Mouse (Mus musculus): ENCODE results near the gene Gucy2e. TPM values are rescaled to one million over a fixed set of nuclear protein-coding genes. Genes with fewer than 3 reads are reported as not detected.
A peak's percentile ranks its signal among the peaks of the same experiment; 100 is the strongest.

Gucy2e gene
- polyA plus RNA-seq, 1 experiment from 2014 or later, result 0.04 TPM

DNA sequence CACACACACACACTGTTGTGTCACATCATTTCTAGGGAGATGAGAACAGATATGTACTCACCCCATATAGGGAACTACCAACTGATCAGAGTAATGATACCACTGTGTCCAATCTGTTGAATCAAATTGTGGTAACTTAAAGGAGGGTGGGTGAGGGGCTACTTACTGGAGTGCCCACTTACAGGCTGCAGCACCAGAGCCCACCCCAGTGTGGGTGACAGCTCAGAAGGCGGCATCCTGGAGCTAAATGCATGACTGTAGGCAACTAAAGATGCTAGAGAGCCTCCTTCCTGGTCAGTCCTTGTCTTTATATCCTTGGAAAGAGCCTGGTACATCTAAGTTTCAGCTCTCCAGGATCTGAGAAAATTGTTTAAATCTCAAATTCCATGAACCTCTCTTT lies 37.6 kb downstream of the Gucy2e start:
- Histone ChIP-seq H3K4me1 (ENCODE audit: control insufficient read depth, insufficient read depth, low read length) (no peaks in the 10 kb centered on the region), H3K36me3 (ENCODE audit: control insufficient read depth, insufficient read depth, low read length) (no peaks in the 10 kb centered on the region), H3K9ac (ENCODE audit: low read length) (no peak overlapping the region), H3K4me2 (no peak overlapping the region), H3K4me3 (ENCODE audit: low read depth, low read length) (no peak overlapping the region), H3K27me3 (ENCODE audit: control insufficient read depth, insufficient read depth, low read length) (peaks cover 15% of the 10 kb centered on the region), H3K9me3 (ENCODE audit: control insufficient read depth, low read length) (no peaks in the 10 kb centered on the region), H3K27ac (ENCODE audit: low read depth, low read length) (no peak overlapping the region)
- no peak for ATAC-seq (ENCODE audit: low FRiP score)
- 70% methylated on average over 1 of the region's 1 CpGs for WGBS
- no peak for DNase-seq (ENCODE audit: low spot score, missing footprints)

DNA sequence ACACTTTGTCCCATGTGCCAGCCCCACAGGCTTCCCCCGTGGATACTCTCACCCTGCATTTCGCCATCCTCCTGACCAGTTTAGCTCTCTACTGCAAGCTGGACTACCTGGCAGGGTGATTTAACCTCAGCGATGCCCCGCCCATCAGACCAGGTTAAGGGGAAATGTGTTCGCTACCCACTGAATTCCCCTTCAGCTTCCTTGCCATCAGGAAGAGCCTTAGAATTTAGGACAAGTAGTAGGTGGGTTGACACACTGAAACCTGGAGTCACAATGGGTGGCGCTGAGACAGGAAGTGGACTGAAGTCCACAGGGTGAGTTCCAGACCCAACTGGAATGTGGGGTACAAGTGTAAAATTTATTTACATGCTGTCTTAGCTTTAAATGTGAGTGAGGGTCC lies 39.1 kb downstream of the Gucy2e start, which contains the start of gene Alox8:
TSS of gene Alox8 (minus strand) at position 101 of the 400 bp plus-strand sequence.
- Histone ChIP-seq H3K4me1 (ENCODE audit: control insufficient read depth, insufficient read depth, low read length) (no peaks in the 10 kb centered on the region), H3K4me2 (peak within 1 kb of the TSS; percentile 29), H3K9ac (ENCODE audit: low read length) (0 out of 2 replicates have a peak within 1 kb of the TSS, but pooled peaks have one; percentile 22), H3K4me3 (ENCODE audit: low read depth, low read length) (0 out of 2 replicates have a peak within 1 kb of the TSS, but pooled peaks have one; percentile 15), H3K36me3 (ENCODE audit: control insufficient read depth, insufficient read depth, low read length) (no peaks in the 10 kb centered on the region), H3K27ac (ENCODE audit: low read depth, low read length) (no peak within 1 kb of the TSS), H3K27me3 (ENCODE audit: control insufficient read depth, insufficient read depth, low read length) (peaks cover 15% of the 10 kb centered on the region), H3K9me3 (ENCODE audit: control insufficient read depth, low read length) (no peaks in the 10 kb centered on the region)
- DNase-seq (ENCODE audit: low spot score, missing footprints), result no peak
- ATAC-seq (ENCODE audit: low FRiP score), result no peak
- WGBS, result 36% methylated on average over 6 of the region's 6 CpGs

DNA sequence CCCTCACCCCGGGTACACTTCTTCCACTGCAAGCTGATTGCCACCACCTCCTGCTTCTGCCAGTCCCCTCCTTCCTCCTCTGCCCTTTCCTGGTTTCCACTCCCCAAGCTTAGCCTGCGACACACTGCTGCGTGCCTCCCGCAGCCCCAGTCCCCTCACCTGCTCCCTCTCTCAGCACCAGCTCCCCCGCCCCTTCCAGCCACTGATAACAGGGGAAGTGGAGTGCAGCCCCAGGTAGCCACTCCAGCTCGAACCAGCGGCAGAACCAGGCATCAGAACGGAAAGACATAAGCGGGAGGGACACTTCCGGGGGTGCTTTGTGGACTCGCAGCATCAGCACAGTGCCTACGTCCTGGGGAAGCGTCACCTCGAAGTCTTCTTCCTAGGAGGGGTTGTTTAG lies 39.6 kb downstream of the Gucy2e start:
- no peak for ATAC-seq (ENCODE audit: low FRiP score)
- Histone ChIP-seq H3K9me3 (ENCODE audit: control insufficient read depth, low read length) (no peaks in the 10 kb centered on the region), H3K27ac (ENCODE audit: low read depth, low read length) (no peak overlapping the region), H3K9ac (ENCODE audit: low read length) (0 out of 2 replicates have a peak overlapping the region, but pooled peaks have one; percentile 22), H3K4me1 (ENCODE audit: control insufficient read depth, insufficient read depth, low read length) (no peaks in the 10 kb centered on the region), H3K4me2 (peak overlapping the region; percentile 29), H3K4me3 (ENCODE audit: low read depth, low read length) (0 out of 2 replicates have a peak overlapping the region, but pooled peaks have one; percentile 15), H3K36me3 (ENCODE audit: control insufficient read depth, insufficient read depth, low read length) (no peaks in the 10 kb centered on the region), H3K27me3 (ENCODE audit: control insufficient read depth, insufficient read depth, low read length) (peaks cover 15% of the 10 kb centered on the region)
- DNase-seq (ENCODE audit: low spot score, missing footprints), result no peak
- WGBS, result 2% methylated on average over 14 of the region's 14 CpGs

GRCm38 (mm10) chr11:69196766-69197165 lies 40.1 kb downstream of the Gucy2e start:
- peaks cover 15% of the 10 kb centered on the region for H3K27me3 ChIP-seq (ENCODE audit: control insufficient read depth, insufficient read depth, low read length)
- H3K4me2 ChIP-seq, result no peak overlapping the region; the same call in 1 of the 2 replicates
- H3K9ac ChIP-seq (ENCODE audit: low read length), result no peak overlapping the region
- H3K4me3 ChIP-seq (ENCODE audit: low read depth, low read length), result no peak overlapping the region
- 12% methylated on average over 5 of the region's 5 CpGs for WGBS
- H3K4me1 ChIP-seq (ENCODE audit: control insufficient read depth, insufficient read depth, low read length), result no peaks in the 10 kb centered on the region
- H3K27ac ChIP-seq (ENCODE audit: low read depth, low read length), result no peak overlapping the region
- no peak for ATAC-seq (ENCODE audit: low FRiP score)
- no peaks in the 10 kb centered on the region for H3K9me3 ChIP-seq (ENCODE audit: control insufficient read depth, low read length)
- no peak for DNase-seq (ENCODE audit: low spot score, missing footprints)
- no peaks in the 10 kb centered on the region for H3K36me3 ChIP-seq (ENCODE audit: control insufficient read depth, insufficient read depth, low read length)

- no peak for ATAC-seq (ENCODE audit: low FRiP score)
- no peaks in the 10 kb centered on the region for H3K36me3 ChIP-seq (ENCODE audit: control insufficient read depth, insufficient read depth, low read length)
- H3K4me3 ChIP-seq (ENCODE audit: low read depth, low read length), result no peak overlapping the region
- no peaks in the 10 kb centered on the region for H3K4me1 ChIP-seq (ENCODE audit: control insufficient read depth, insufficient read depth, low read length)
- no peaks in the 10 kb centered on the region for H3K9me3 ChIP-seq (ENCODE audit: control insufficient read depth, low read length)
- no peak overlapping the region for H3K4me2 ChIP-seq
- peak; percentile 89 for DNase-seq (ENCODE audit: low spot score, missing footprints)
- peaks cover 15% of the 10 kb centered on the region for H3K27me3 ChIP-seq (ENCODE audit: control insufficient read depth, insufficient read depth, low read length)
- no peak overlapping the region for H3K9ac ChIP-seq (ENCODE audit: low read length)
- WGBS, result 2% methylated on average over 1 of the region's 1 CpGs
- no peak overlapping the region for H3K27ac ChIP-seq (ENCODE audit: low read depth, low read length)
Measured at GRCm38 (mm10) chr11:69192840-69193239, 44.0 kb downstream of the Gucy2e start.

- WGBS, result 83% methylated on average over 6 of the region's 6 CpGs
- H3K27me3 ChIP-seq (ENCODE audit: control insufficient read depth, insufficient read depth, low read length), result no peaks in the 10 kb centered on the region
- H3K9ac ChIP-seq (ENCODE audit: low read length), result no peak overlapping the region
- ATAC-seq (ENCODE audit: low FRiP score) (no peak), DNase-seq (ENCODE audit: low spot score, missing footprints) (no peak)
- H3K27ac ChIP-seq (ENCODE audit: low read depth, low read length), result no peak overlapping the region
- H3K9me3 ChIP-seq (ENCODE audit: control insufficient read depth, low read length), result no peaks in the 10 kb centered on the region
- H3K36me3 ChIP-seq (ENCODE audit: control insufficient read depth, insufficient read depth, low read length), result no peaks in the 10 kb centered on the region
- H3K4me3 ChIP-seq (ENCODE audit: low read depth, low read length), result no peak overlapping the region
- H3K4me1 ChIP-seq (ENCODE audit: control insufficient read depth, insufficient read depth, low read length), result no peaks in the 10 kb centered on the region
- no peak overlapping the region for H3K4me2 ChIP-seq
Measured at GRCm38 (mm10) chr11:69185936-69186335, 50.9 kb downstream of the Gucy2e start.

GRCm38 (mm10) chr11:69185031-69185430 lies 51.8 kb downstream of the Gucy2e start:
- Histone ChIP-seq H3K36me3 (ENCODE audit: control insufficient read depth, insufficient read depth, low read length) (no peaks in the 10 kb centered on the region), H3K9ac (ENCODE audit: low read length) (no peak overlapping the region), H3K27ac (ENCODE audit: low read depth, low read length) (no peak overlapping the region), H3K4me1 (ENCODE audit: control insufficient read depth, insufficient read depth, low read length) (no peaks in the 10 kb centered on the region), H3K4me2 (no peak overlapping the region), H3K27me3 (ENCODE audit: control insufficient read depth, insufficient read depth, low read length) (no peaks in the 10 kb centered on the region), H3K4me3 (ENCODE audit: low read depth, low read length) (no peak overlapping the region), H3K9me3 (ENCODE audit: control insufficient read depth, low read length) (no peaks in the 10 kb centered on the region)
- no peak for ATAC-seq (ENCODE audit: low FRiP score)
- DNase-seq (ENCODE audit: low spot score, missing footprints), result no peak
- WGBS, result 88% methylated on average over 5 of the region's 5 CpGs

GRCm38 (mm10) chr11:69180120-69180519 lies 56.7 kb downstream of the Gucy2e start:
- Histone ChIP-seq H3K4me3 (ENCODE audit: low read depth, low read length) (no peak overlapping the region), H3K4me1 (ENCODE audit: control insufficient read depth, insufficient read depth, low read length) (no peaks in the 10 kb centered on the region), H3K36me3 (ENCODE audit: control insufficient read depth, insufficient read depth, low read length) (no peaks in the 10 kb centered on the region), H3K27ac (ENCODE audit: low read depth, low read length) (no peak overlapping the region), H3K9me3 (ENCODE audit: control insufficient read depth, low read length) (no peaks in the 10 kb centered on the region), H3K9ac (ENCODE audit: low read length) (no peak overlapping the region), H3K4me2 (no peak overlapping the region), H3K27me3 (ENCODE audit: control insufficient read depth, insufficient read depth, low read length) (no peaks in the 10 kb centered on the region)
- WGBS, result 82% methylated on average over 4 of the region's 4 CpGs
- no peak for DNase-seq (ENCODE audit: low spot score, missing footprints)
- no peak for ATAC-seq (ENCODE audit: low FRiP score)

- WGBS, result 61% methylated on average over 3 of the region's 3 CpGs
- H3K4me3 ChIP-seq (ENCODE audit: low read depth, low read length), result no peak overlapping the region
- no peak overlapping the region for H3K27ac ChIP-seq (ENCODE audit: low read depth, low read length)
- no peak overlapping the region for H3K4me2 ChIP-seq
- H3K9me3 ChIP-seq (ENCODE audit: control insufficient read depth, low read length), result no peaks in the 10 kb centered on the region
- H3K36me3 ChIP-seq (ENCODE audit: control insufficient read depth, insufficient read depth, low read length), result no peaks in the 10 kb centered on the region
- H3K27me3 ChIP-seq (ENCODE audit: control insufficient read depth, insufficient read depth, low read length), result no peaks in the 10 kb centered on the region
- H3K4me1 ChIP-seq (ENCODE audit: control insufficient read depth, insufficient read depth, low read length), result no peaks in the 10 kb centered on the region
- ATAC-seq (ENCODE audit: low FRiP score) (no peak), DNase-seq (ENCODE audit: low spot score, missing footprints) (no peak)
- no peak overlapping the region for H3K9ac ChIP-seq (ENCODE audit: low read length)
Measured at GRCm38 (mm10) chr11:69179512-69179911, 57.3 kb downstream of the Gucy2e start.
